Mouse (Mus musculus) CD4-positive, CD25-positive, alpha-beta regulatory T cell, adult 9 weeks (primary cell): ENCODE data around the gene Coq3. TPM values are rescaled to one million over a fixed set of nuclear protein-coding genes. Genes with fewer than 3 reads are reported as not detected.

Experiments
- polyA plus RNA-seq: library from polyadenylated mRNA; unstranded; fragments of 100-300 nt; shearing (Covaris generic); gene quantifications from one replicate; pipeline ENCODE4 v1.2.1, GENCODE M21; 2017

The Coq3 gene
- 12.9 TPM for polyA plus RNA-seq

DNA sequence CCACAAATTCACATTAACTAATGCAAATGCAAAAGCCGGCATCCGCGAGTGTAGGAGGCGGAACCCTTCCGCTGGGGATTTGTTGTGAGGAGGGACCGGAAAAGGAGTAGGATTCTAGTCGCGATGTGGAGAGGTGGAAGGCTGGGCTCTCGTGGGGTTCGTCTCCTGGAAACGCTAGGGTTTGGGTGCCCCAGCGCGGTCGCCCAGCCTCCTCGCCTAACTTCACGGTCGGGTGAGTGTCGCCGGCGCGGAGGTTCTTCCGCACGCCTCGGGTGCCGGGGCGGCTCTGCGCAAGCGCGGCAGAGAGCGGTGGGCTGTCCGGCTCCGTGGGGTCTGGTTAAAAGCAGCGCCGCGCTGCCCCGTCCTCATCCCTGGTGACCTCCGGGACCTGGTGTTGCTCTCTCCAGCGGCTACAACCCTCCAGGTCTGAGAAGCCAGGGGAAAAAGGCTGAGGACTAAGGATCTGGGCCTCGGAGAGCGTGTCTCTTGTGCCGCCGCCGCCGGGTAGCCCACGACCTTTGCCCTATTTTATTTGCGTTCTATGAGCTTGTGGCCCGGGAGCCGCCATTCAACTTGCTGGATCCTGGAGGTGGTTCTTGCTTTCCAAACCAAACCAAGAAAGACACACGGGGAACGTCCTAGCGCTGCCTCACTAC, at the start of gene Coq3:
Gene Coq3 (plus strand): TSS at position 109 of the 656 bp plus-strand sequence.

DNA sequence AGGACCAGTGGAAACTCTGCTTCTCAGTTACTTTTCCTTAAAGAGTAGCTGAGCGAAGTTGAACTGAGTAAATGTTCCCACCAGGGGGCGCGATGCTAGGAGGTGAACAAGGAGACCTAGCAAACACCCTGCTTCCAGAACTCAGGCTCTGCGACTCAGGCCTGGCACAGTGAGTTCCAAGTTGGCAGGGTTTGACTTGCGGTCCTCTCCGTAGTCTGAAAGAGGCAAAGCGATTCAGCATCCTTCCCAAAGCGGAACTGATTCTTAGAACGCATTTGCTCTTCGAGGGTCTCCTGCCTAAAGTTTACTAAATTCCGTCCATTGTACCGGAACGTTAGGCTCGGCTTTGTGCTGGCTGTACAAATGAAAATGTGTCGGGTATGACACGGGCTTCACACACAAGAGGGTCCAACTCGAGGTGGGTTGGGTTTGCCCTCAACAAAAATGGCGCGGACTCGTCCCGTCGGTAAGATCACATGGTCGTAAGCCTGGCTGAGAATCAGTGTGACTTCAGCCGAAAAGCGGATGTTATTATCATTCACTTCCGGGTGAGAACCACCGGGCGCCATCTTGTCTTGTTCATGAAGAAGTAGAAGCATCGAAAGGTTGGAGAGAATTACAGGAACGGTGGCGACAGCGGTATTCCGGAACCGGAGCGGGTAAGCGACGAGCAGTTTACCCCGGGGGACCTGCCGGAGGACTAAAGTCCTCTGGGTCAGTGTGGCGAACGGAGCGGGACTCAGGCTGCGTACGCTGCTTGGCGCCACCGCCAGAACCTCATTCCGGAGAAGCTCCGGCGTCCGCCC, 31.8 kb upstream of the Coq3 start, which contains the start of gene Pnisr:
Gene Pnisr (plus strand): TSS at position 103 of the 806 bp plus-strand sequence.

DNA sequence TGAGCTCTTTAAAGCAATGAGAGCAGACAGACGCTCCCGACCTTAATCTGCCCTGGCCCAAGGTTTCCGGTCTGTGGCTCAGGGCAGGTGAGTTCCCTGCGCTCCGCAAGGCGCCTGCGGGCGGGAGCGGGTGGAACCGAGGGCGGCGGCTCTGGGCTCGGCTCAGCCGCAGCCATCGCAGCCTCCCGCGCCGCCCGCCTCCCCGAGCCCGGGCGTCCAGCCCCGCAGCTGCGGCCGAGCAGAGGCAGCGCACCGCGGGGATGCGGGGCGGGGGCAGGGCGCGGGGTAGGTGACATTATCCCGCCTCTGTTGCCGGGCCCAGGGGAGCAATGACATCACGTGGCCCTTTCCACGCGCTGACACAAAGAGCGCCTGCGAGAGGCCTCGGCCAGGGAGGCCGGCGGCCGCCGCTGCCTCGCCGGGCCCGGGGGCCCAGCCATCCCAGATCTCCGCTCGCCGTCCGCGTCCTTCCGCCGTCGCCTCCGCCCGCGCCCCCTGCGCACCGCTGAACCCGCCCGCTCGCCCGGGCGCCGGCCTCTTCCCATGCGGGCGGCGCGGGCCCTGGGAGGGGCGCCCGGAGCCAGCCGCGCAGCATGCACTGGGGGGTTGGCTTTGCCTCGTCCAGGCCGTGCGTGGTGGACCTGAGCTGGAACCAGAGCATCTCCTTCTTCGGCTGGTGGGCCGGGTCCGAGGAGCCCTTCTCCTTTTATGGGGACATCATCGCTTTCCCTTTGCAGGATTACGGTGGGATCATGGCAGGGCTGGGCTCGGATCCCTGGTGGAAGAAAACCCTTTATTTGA, 51.7 kb downstream of the Coq3 start, which contains the start of gene Faxc:
Gene Faxc (plus strand): TSS at position 359 of the 801 bp plus-strand sequence.

Other genes starting within 250 kb of the Coq3 start
- gene Prdm13, start 193.7 kb upstream of the Coq3 start, polyA plus RNA-seq, result not detected
- 40.8 TPM for gene Ccnc, start 152.0 kb upstream of the Coq3 start, polyA plus RNA-seq
- 32.0 TPM for gene Usp45, start 112.5 kb upstream of the Coq3 start, polyA plus RNA-seq
- gene Tstd3, start 112.5 kb upstream of the Coq3 start, polyA plus RNA-seq, result 22.9 TPM
- 185 TPM for gene Pnisr, start 32.1 kb upstream of the Coq3 start, polyA plus RNA-seq
- gene Faxc, start 51.7 kb downstream of the Coq3 start, polyA plus RNA-seq, result not detected